Mouse (Mus musculus): Measurements from ENCODE around the gene Npcd.

- TF ChIP-seq POLR2A (IDR thresholded peaks at IDR 0.05; ENCODE audit: extremely low read depth, insufficient read depth, low read length) (no peak), CTCF (IDR thresholded peaks at IDR 0.05; ENCODE audit: extremely low read depth, insufficient read depth, low read length) (no peak)
Measured at GRCm38 (mm10) chr15:79847100-79847499, 13.1 kb upstream of the Npcd start.

All from cortical plate, adult 2 months (tissue).